Mouse (Mus musculus) liver, adult 2 months (tissue): ENCODE results near the gene Mfsd12. TPM values are rescaled to one million over a fixed set of nuclear protein-coding genes. Genes with fewer than 3 reads are reported as not detected.

ENCODE experiments used
- DNase-seq: peaks from one replicate; pipeline ENCODE4 v3.0.0-alpha.2; 2011; ENCODE audit warnings: low read depth, low spot score; ENCODE audit errors: extremely low read depth
- H3K27ac ChIP-seq: fragments of 200-500 bp; replicated peaks from 2 replicates; pipeline ENCODE4 v1.5.1; 2012; ENCODE audit warnings: low read depth, mild to moderate bottlenecking, control low read depth, inconsistent platforms, low read length; ENCODE audit not compliant: insufficient read depth
- H3K27me3 ChIP-seq: fragments of 200-500 bp; 2 replicates; pipeline ENCODE4 v1.6.1; 2012; ENCODE audit warnings: mild to moderate bottlenecking, moderate library complexity, low read length, inconsistent platforms; ENCODE audit not compliant: control insufficient read depth, insufficient read depth
- H3K36me3 ChIP-seq: fragments of 200-500 bp; 2 replicates; pipeline ENCODE4 v1.6.1; 2012; ENCODE audit warnings: low read length, inconsistent platforms; ENCODE audit not compliant: control insufficient read depth, insufficient read depth
- H3K4me1 ChIP-seq: fragments of 200-500 bp; 2 replicates; pipeline ENCODE4 v1.6.1; 2011; ENCODE audit warnings: low read length; ENCODE audit not compliant: control insufficient read depth, insufficient read depth
- H3K4me3 ChIP-seq: fragments of 200-500 bp; 2 replicates; pipeline ENCODE4 v1.5.1; 2011; ENCODE audit warnings: low read depth, mild to moderate bottlenecking, control low read depth, low read length, moderate library complexity; ENCODE audit not compliant: insufficient read depth
- H3K79me2 ChIP-seq: fragments of 200-500 bp; 2 replicates; pipeline ENCODE4 v1.6.1; 2012; ENCODE audit warnings: inconsistent platforms, mild to moderate bottlenecking, low read length, moderate library complexity; ENCODE audit not compliant: control insufficient read depth, insufficient read depth
- H3K9ac ChIP-seq: fragments of 200-500 bp; 2 replicates; pipeline ENCODE4 v1.6.1; 2012; ENCODE audit warnings: low read depth, mild to moderate bottlenecking, control low read depth, inconsistent platforms, low read length
- CTCF ChIP-seq: fragments of 200-500 bp; IDR thresholded peaks from 2 replicates; pipeline ENCODE4 v1.5.1; 2011; ENCODE audit warnings: low read depth, low read length, control low read depth
- POLR2A ChIP-seq: fragments of 200-500 bp; IDR thresholded peaks from 2 replicates; pipeline ENCODE4 v1.6.1; 2011; ENCODE audit warnings: low read length, control low read depth; ENCODE audit not compliant: insufficient read depth; ENCODE audit errors: extremely low read depth
- WGBS: fragments of 180-500 bp; shearing (Covaris S2); methylation state at CpG from one replicate; pipeline ENCODE4 v1.1.7; 2018; 5-methylcytosine and 5-hydroxymethylcytosine counted together
- polyA plus RNA-seq: library from polyadenylated mRNA; depleted of rRNA; stranded (reverse); fragments of >200 nt; gene quantifications from 2 replicates; pipeline ENCODE4 v1.2.3, GENCODE M21; 2012
- total RNA-seq: library from RNA; depleted of rRNA; stranded (reverse); fragments of >200 nt; gene quantifications from 2 replicates; pipeline ENCODE4 v1.2.3, GENCODE M21; 2014

Mfsd12 gene
- total and polyA plus RNA-seq, 2 experiments: 5.3 to 12.8 TPM

DNA sequence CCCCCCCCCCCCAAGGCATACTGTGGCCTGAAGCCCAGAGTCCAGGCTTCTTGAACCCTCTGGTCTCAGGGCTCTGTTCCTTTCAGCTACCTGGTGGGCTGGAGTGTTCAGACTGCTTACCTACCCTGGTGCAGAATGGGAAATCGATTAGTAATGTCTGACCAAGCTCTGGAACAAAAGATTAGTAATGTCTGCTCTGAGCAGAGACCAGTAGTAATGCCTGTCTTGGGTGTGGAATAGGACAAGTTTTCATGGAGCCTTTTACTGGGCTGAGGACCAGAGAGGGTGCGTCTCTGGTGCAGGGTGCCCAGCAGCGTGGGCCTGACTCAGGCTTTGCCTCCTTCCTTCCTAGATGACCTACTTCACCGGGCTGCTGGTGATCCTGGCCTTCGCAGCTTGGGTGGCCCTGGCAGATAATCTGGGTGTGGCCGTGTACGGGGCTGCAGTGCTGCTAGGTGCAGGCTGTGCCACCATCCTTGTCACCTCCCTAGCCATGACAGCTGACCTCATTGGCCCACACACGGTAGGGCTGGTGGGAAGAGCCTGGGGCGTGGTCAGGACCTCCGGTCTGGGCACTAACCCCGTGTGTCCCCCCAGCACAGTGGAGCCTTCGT is 5.2 kb downstream of the Mfsd12 start:
- WGBS: 82% methylated on average over 12 of the region's 12 CpGs
- no peak for DNase-seq

DNA sequence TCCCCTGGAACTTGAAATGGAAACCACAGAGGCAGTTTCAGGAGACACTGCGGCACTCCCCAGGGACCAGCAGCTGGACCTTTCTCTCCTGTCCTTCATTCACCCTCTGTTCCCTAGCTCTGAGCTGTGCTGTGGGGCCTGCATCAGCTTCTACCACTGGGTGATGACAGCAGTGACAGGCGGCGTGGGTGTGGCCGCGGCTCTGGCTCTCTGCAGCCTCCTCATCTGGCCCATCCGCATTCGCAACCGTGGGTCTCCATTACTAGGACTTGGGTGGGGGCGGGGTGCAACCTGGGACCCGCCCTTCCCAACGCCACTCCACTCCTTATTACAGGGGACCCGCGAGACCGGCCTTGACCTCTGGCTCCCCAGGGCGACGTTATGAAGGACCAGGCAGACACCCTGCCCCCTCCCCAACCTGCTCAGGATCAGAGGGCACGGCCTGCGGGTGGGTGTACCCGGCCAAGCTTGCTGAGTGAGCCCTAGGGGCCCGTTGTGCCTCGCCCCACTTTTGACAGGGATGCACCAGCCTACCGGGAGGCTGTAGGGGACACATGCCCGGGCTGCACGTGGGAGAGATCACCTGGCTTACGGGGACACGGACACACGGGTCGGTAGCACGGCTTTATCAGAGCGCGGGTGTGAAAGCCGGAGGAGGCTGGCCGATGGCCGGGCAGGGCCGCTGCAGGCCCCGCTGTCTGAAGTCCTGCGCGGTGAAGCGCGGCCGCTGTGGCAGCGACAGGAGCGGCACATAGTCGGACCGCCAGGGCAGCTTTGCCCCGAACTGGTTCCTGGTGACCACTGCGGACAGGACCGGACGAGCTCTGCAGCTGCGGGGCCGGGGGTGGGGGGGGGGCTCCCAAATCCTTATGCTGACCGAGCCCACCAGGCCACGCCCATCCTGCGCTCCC is 6.4 kb downstream of the Mfsd12 start:
- no peaks in the 10 kb centered on the region for H3K36me3 ChIP-seq
- H3K4me1 ChIP-seq: peaks cover 3% of the 10 kb centered on the region; the same call in 1 of the 2 replicates

More for the DNA sequence above, 5.2 kb downstream of the Mfsd12 start:
- Histone ChIP-seq H3K4me1 (peaks cover 12% of the 10 kb centered on the region), H3K36me3 (no peaks in the 10 kb centered on the region), H3K4me3 (no peak overlapping the region), H3K27me3 (no peaks in the 10 kb centered on the region), H3K27ac (no peak overlapping the region), H3K79me2 (0 out of 2 replicates have a peak, but pooled peaks cover 3% of the 10 kb centered on the region), H3K9ac (no peak overlapping the region)
- TF ChIP-seq CTCF (no peak), POLR2A (no peak)

DNA sequence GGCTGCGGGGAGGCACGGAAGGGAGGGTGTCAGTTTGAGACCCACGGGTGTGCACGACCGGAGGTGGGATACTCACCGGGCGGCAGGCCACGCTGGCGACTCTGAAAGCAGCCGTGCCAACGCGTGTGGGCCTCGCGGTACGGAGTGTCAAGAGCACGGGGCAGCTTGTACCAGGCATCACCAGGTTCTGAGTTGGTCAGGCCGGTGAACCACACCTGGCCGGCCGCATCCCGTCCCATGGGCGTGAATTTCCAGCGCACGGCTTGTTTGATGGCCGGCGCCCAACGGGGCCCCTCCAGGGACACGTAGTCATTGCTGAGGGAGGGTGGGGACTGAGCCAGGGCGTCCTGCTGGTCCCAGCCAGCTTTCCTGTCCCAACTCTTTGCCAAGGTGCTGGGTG is 7.4 kb downstream of the Mfsd12 start:
- Histone ChIP-seq H3K27me3 (no peaks in the 10 kb centered on the region), H3K27ac (no peak overlapping the region), H3K36me3 (no peaks in the 10 kb centered on the region; the same call in 1 of the 2 replicates), H3K4me1 (no peaks in the 10 kb centered on the region), H3K79me2 (no peaks in the 10 kb centered on the region), H3K4me3 (no peak overlapping the region), H3K9ac (no peak overlapping the region)
- TF ChIP-seq CTCF (no peak), POLR2A (no peak)
- DNase-seq: no peak
- 53% methylated on average over 28 of the region's 28 CpGs for WGBS

More for the DNA sequence above, 6.4 kb downstream of the Mfsd12 start:
- Histone ChIP-seq H3K27me3 (no peaks in the 10 kb centered on the region), H3K79me2 (no peaks in the 10 kb centered on the region), H3K4me3 (no peak overlapping the region), H3K9ac (no peak overlapping the region), H3K27ac (no peak overlapping the region)
- TF ChIP-seq CTCF (no peak), POLR2A (no peak)
- 76% methylated on average over 54 of the region's 54 CpGs for WGBS
- no peak for DNase-seq

DNA sequence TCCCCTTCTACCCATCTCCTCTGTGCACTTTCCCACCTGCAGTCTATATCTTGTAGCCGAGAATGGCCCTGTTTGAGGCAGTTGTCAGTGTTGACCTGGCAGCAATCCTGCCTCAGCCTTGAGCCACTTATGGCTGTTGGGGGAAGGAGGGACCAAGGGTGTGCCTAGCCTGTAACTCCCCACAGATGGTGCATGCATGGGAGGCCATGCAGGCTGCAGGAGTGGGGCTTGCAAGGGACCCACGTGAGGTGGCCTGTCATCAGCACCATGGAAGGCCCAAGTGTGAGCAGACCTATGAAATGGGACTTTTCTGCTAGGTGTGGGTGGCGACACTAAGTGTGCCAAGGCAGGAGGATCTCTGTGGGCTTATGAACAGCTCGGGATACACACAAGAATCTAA is 7.8 kb downstream of the Mfsd12 start:
- H3K27ac ChIP-seq: no peak overlapping the region
- no peak for DNase-seq

DNA sequence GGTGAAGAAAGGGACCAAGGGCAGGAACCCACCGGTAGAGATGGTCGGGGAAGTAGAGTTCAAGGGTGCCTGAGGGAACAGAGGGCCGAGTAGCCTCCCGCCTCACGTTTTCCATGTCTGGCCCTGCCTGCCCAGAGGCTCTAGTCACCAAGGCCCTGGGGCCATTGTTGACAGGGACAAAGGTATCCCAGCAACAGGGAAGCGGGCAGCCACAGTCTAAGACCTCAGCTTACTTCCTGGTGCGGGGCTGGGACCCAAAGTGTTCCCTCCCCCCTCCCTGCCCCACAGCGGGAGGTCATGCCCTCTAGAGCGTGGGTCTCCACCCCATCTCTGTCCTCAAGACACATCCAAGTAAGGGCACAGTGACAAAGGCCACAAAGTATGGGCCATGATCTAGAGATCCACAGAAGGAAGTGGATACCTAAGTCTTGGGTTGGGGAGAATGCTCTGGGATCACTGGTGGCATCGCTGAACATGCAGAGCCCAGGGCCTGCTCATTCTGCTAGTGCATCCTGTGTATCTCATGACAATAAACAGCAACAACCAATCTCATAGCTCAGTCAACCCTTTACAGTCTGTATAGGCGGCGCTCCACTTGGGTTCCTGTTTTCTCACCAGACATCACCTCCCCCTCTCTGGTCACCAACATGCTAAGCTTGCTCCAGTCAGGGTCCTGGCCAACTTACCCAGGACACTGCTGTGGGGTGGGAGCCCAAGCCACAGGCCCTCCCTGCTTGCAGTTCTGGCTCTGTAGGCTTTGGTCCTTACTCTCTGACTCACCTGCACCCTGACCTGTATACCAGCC is 8.6 kb downstream of the Mfsd12 start, which contains the start of gene 4930404N11Rik:
Gene 4930404N11Rik, minus strand, starts transcription at position 145 of the 805 bp plus-strand sequence.
- Histone ChIP-seq H3K36me3 (no peaks in the 10 kb centered on the region; the same call in 1 of the 2 replicates), H3K27me3 (no peaks in the 10 kb centered on the region), H3K79me2 (no peaks in the 10 kb centered on the region), H3K9ac (no peak within 1 kb of the TSS), H3K4me3 (no peak within 1 kb of the TSS), H3K27ac (no peak within 1 kb of the TSS), H3K4me1 (no peaks in the 10 kb centered on the region)
- no peak for DNase-seq
- WGBS: 55% methylated on average over 12 of the region's 12 CpGs
- no peak for TF ChIP-seq POLR2A

More for the DNA sequence above, 7.8 kb downstream of the Mfsd12 start:
- WGBS: 58% methylated on average over 4 of the region's 4 CpGs
- TF ChIP-seq CTCF (no peak), POLR2A (no peak)
- no peak overlapping the region for H3K9ac ChIP-seq
- no peak overlapping the region for H3K4me3 ChIP-seq
- H3K4me1 ChIP-seq: no peaks in the 10 kb centered on the region
- H3K36me3 ChIP-seq: no peaks in the 10 kb centered on the region; the same call in 1 of the 2 replicates
- H3K79me2 ChIP-seq: no peaks in the 10 kb centered on the region
- H3K27me3 ChIP-seq: no peaks in the 10 kb centered on the region
